Mouse (Mus musculus) bone marrow macrophage, adult 2 months (primary cell): ENCODE data around the gene Blcap. TPM values are rescaled to one million over a fixed set of nuclear protein-coding genes. Genes with fewer than 3 reads are reported as not detected.

Experiments
- H3K27ac ChIP-seq: 2 replicates; pipeline ENCODE4 v1.5.1; 2012; ENCODE audit warnings: low read depth, low read length; ENCODE audit not compliant: insufficient read depth
- H3K4me1 ChIP-seq: 2 replicates; pipeline ENCODE4 v1.6.1; 2012; ENCODE audit warnings: low read length; ENCODE audit not compliant: control insufficient read depth, insufficient read depth
- H3K4me3 ChIP-seq: 2 replicates; pipeline ENCODE4 v1.5.1; 2012; ENCODE audit warnings: mild to moderate bottlenecking, low read length, moderate library complexity; ENCODE audit not compliant: insufficient read depth
- CTCF ChIP-seq: IDR thresholded peaks from 2 replicates; pipeline ENCODE4 v1.5.1; 2012; ENCODE audit warnings: low read depth, mild to moderate bottlenecking, low read length, moderate library complexity
- POLR2A ChIP-seq: IDR thresholded peaks from 2 replicates; pipeline ENCODE4 v1.6.1; 2012; ENCODE audit warnings: mild to moderate bottlenecking, low read depth, low read length, borderline replicate concordance
- polyA plus RNA-seq: library from polyadenylated mRNA; stranded (reverse); fragments of >200 nt; gene quantifications from 2 replicates; pipeline ENCODE4 v1.2.4, GENCODE M21; 2012; ENCODE audit not compliant: missing spikeins, insufficient read depth, insufficient read length

Gene Blcap
- polyA plus RNA-seq, 1 experiment = 33.5 TPM

DNA sequence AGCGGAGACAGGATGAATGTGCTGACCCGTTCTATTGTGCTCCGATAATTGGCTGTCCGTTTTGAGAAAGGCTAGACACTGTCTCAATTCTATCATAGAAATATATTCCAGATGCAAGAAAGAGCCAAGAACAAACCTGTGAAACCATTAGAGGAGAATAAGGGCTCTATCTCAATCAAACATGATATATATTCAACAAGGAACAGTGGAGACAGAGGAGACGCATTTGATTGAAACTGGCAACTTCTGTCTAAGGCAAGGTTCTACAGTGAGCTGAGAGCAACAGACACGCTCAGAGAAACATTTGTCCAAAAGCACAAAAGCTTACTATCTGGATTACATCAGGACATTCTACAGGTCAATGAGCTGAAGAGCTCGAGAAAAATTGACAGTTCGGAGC, 29.4 kb downstream of the Blcap start:
- no peak overlapping the region for H3K4me3 ChIP-seq
- TF ChIP-seq POLR2A = no peak
- no peak for TF ChIP-seq CTCF
- H3K4me1 ChIP-seq = no peaks in the 10 kb centered on the region
- no peak overlapping the region for H3K27ac ChIP-seq

DNA sequence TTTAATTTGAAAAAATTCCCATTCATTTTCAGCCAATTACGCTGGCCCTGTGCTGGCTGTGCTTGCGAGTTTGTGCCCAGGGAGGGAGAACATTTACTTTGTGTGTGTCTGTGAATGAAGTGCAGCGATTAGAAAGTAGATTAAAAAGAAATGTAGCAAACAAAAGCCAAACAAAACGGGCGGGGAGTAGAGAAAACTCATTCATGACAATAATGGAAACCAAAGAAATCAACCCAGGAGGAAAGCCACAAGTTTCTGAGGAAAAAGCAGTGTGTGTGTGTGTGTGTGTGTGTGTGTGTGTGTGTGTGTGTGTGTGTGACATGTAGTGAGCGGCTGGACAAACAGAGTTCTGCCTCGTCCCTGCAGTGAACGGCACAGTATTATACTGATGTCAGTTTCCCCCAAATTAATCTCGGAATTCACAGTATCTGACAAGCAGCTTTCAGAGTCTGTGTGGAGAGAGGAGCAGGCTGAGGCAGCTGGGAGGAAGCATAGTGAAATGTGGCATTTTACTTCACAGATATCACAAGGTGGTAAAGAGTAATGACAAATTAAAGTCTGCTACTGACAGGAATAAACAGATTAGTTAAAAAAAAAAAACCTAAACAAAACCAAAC, 30.0 kb downstream of the Blcap start:
- Histone ChIP-seq H3K27ac (no peak overlapping the region), H3K4me1 (no peaks in the 10 kb centered on the region), H3K4me3 (no peak overlapping the region)
- no peak for TF ChIP-seq CTCF
- TF ChIP-seq POLR2A = no peak

DNA sequence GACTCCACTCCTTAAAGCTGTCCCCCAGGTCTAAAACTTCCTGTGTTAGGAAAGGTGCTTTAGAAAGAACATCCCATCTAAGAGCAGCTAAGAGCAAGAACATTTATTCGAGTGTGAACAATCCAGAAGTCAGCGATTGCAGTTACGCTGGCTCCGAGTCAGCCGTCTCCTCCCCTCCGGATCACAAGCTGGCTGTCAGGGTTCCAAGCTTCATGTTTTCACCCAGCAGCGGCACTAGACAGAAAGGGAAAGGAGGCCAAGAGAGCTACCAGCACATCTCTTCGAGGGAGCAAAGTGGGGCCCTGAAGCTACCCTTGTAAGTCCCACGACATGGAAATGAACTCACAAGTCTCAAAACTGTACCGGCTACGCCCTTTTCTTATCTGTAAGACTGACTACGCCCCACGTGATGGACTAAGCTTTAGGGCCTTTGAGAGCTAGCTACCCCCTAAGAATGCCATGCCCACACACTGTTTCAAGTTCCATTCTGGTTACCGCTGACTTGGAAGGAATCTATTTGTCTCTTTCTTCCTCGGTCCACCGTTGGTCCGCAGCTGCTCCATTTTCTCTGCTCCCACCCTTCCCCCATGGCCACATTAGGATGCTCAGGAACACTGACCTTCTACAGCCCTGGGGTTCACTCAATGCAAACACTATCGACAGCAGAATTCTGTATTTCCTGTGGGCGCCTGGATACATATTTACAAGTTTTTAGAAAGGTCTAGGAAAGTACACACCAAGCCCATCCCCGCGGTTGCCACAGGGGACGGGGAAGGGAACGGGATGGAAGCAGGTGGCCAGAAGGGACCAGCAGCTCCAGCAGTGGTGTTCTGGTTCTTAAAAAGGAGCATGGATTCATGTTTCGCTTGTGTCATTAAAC, 30.8 kb downstream of the Blcap start:
- no peaks in the 10 kb centered on the region for H3K4me1 ChIP-seq
- no peak overlapping the region for H3K4me3 ChIP-seq
- H3K27ac ChIP-seq = no peak overlapping the region
- no peak for TF ChIP-seq POLR2A
- no peak for TF ChIP-seq CTCF

DNA sequence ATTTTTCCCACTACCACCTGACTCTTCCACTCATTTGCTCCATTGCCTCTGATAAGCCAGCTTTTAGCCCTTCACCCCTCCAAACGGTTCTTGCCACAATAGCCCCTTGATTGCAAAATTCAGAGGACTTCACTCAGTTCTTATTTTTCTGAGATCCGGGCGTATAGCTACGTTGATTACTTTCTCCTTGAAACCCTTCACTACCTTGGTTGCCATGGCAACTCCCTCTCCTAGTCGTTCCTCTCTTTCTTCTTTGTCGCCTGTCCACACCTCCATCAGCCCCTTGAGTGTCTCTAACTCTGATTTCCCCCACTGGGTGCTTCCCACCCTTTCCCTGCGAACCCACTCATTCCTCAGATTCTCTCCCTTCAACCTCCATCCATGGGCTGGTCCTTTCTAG, 34.0 kb downstream of the Blcap start:
- H3K4me1 ChIP-seq = no peaks in the 10 kb centered on the region
- H3K4me3 ChIP-seq = no peak overlapping the region
- no peak overlapping the region for H3K27ac ChIP-seq
- TF ChIP-seq CTCF (no peak), POLR2A (no peak)

DNA sequence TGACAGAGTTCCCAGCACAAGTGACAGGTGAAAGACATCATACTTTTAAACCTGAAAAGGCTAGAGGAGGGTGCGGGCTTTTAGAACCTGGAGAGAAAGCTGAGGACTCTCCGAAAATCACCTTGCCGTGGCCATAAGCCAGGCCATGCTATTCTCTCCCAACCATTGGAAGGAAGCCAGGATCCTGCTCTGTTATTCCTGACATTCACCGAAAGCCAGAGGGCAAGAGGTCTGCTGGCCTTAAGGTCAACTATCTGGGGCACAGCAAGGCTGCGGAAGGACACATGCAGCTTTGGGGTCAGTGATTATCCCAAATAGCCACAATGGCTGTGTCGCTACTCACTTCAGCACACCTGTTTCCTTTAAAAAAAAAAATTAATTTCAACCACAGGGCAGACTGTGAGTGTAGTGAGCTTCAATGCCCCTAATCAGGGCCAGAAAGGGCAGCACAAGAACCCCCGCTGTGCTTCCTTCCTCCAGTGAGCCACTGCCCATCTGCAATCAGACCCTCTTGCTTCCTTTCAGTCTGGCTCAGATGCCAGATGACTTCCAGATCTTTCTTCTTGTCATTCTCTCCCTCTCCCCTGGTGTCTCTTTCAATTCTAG, 34.5 kb downstream of the Blcap start:
- H3K27ac ChIP-seq = no peak overlapping the region
- no peak overlapping the region for H3K4me3 ChIP-seq
- H3K4me1 ChIP-seq = no peaks in the 10 kb centered on the region
- TF ChIP-seq CTCF (no peak), POLR2A (no peak)

DNA sequence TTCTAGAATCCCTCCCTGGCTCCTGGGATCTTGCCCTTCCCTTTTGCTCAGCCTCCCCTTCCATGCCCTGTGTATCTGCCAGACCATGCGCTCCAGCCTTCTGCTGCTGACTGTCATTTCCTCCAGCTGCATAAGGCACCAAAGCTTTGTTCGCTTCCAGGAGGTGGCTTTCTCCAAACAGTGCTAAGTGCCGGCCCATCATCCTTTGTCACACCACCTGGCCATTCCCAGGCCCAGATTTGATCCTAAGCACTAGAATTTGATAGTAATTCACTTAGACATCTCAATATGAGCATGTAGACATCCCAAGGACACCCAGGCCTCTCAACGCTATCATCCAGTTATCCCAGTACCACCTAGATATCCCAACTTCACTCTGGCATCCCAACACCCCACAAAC, 36.9 kb downstream of the Blcap start:
- Histone ChIP-seq H3K4me3 (no peak overlapping the region), H3K27ac (no peak overlapping the region), H3K4me1 (no peaks in the 10 kb centered on the region)
- no peak for TF ChIP-seq CTCF
- no peak for TF ChIP-seq POLR2A

DNA sequence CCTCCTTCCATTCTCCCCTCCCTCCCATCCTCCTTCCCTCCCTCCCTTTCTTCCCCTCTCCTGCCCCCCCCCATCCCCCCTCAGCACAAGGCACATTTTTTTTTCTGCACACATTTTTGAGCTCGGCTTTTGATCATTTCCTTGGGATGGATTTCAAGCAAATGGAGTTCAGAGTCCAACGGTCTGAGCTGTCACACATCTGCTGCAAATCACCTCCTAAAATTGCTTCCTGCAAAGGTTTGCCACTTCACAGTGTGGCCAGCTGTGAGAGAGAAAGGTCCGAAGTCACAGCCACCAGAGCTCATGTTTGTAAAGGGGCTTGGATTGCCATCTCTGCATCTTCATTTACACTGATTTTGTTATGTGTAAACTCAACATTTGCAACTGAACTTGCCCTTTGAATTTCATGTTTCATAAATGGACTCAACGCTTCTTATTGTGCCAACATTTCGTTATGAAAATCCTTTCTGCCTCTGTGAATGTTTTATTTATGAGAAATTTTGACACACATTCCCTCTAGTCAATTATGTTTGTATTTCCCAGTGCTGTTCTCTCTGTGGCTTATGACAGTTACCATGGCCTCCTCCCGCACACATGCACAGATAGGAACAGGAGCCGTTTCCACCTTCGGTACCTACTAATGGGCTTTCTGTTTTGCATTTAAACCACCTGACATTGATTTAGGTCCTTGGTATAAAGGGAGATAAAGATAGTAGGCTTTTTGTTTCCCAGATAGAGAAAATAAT, 39.2 kb downstream of the Blcap start:
- no peak overlapping the region for H3K4me3 ChIP-seq
- H3K27ac ChIP-seq = no peak overlapping the region
- H3K4me1 ChIP-seq = no peaks in the 10 kb centered on the region
- TF ChIP-seq POLR2A (no peak), CTCF (no peak)

DNA sequence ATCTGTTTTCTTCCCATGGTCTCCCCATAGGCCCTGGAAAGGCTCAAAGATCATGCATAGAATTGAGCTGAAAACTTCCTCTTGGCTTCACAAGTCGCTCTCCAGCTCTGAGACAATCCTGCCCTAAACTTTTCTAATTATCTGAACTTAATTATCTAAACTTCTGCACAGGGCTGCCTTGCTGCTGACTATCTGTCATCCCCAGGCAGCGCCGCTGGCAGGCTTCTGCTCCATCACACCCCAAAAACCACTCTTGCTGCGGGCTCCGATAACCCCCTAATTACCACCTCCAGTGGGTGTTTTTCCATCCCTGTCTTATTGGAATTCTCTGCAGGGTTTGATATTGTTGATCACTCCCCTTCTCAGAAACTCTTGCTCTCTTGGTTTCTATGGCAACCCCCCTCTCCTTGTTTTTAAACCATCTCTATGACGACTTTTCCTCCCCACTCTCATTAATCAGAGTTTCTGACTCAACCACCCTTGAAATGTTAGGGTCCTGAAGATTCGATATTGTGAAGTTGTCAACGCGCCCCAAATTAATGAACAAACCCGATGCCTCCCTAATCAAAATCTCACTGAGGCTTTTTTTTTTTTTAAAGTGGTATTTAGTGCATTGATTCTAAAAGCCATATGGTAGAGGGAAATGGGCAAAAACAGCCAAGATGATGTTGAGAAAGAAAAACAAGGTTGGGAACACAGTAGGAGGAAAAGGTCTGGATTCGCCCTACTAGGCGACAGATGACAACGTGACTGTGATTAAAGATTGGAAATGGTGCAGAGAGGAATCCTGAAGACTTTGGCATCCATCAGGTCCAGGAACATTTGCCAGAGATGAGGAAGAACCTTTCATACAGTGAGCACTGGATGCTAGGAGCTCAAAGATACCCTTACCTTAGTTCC, 40.8 kb downstream of the Blcap start:
- Histone ChIP-seq H3K27ac (no peak overlapping the region), H3K4me1 (no peaks in the 10 kb centered on the region), H3K4me3 (no peak overlapping the region)
- no peak for TF ChIP-seq CTCF
- no peak for TF ChIP-seq POLR2A

DNA sequence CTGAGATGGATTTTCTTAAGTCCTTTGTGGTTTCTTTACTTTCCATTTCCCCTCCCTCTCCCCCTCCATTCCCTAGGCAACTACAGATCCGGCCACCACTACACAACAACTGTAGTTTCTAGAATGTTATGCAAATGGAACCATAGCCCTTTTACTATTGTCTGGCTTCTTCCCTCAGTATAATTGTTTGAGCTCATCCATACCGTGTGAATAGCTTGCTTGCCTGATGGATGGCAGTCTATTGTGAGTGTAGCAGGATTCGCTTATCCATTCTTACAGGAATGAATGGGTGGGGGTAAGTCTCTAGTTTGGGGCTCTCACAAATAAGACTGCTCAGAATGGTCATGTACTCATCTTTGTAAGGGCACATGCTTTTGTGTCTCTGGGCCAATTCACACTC, 48.5 kb downstream of the Blcap start:
- TF ChIP-seq CTCF (no peak), POLR2A (no peak)
- no peak overlapping the region for H3K27ac ChIP-seq
- no peaks in the 10 kb centered on the region for H3K4me1 ChIP-seq
- H3K4me3 ChIP-seq = no peak overlapping the region
